Mouse (Mus musculus) midbrain, embryonic 10.5 days (tissue): ENCODE data around the gene Defb47. TPM values are rescaled to one million over a fixed set of nuclear protein-coding genes. Genes with fewer than 3 reads are reported as not detected.

ENCODE experiments used
- DNase-seq: peaks from one replicate; pipeline ENCODE4 v3.0.0-alpha.2; 2017; ENCODE audit warnings: low spot score
- H3K27ac ChIP-seq: fragments of 300-500 bp; sonication (generic); replicated peaks from 2 replicates; pipeline ENCODE4 v1.5.1; 2016; ENCODE audit warnings: mild to moderate bottlenecking
- H3K27me3 ChIP-seq: fragments of 300-500 bp; sonication (generic); 2 replicates; pipeline ENCODE4 v1.6.1; 2016; ENCODE audit warnings: low read depth, mild to moderate bottlenecking; ENCODE audit not compliant: poor library complexity, severe bottlenecking
- H3K36me3 ChIP-seq: fragments of 300-500 bp; sonication (generic); 2 replicates; pipeline ENCODE4 v1.6.1; 2016; ENCODE audit warnings: mild to moderate bottlenecking, moderate library complexity
- H3K4me1 ChIP-seq: fragments of 300-500 bp; sonication (generic); 2 replicates; pipeline ENCODE4 v1.6.1; 2016
- H3K4me3 ChIP-seq: fragments of 300-500 bp; sonication (generic); 2 replicates; pipeline ENCODE4 v1.5.1; 2016; ENCODE audit warnings: mild to moderate bottlenecking, moderate library complexity
- H3K9me3 ChIP-seq: fragments of 300-500 bp; sonication (generic); replicated peaks from 2 replicates; pipeline ENCODE4 v1.6.1; 2016; ENCODE audit warnings: mild to moderate bottlenecking
- WGBS: fragments of 180-500 bp; shearing (Covaris S2); methylation state at CpG from one replicate; pipeline ENCODE4 v1.1.7; 2016; 5-methylcytosine and 5-hydroxymethylcytosine counted together
- polyA plus RNA-seq: library from polyadenylated mRNA; unstranded; fragments of >200 nt; fragmentation: Nextera tagmentation; extraction: Ambion mirVana; gene quantifications from 2 replicates; pipeline ENCODE4 v1.2.1, GENCODE M21; 2016

Defb47 gene
- polyA plus RNA-seq, 1 experiment from 2014 or later: not detected

GRCm38 (mm10) chr14:63013082-63013481 is 15.2 kb downstream of the Defb47 start:
- Histone ChIP-seq H3K27ac (no peak overlapping the region), H3K27me3 (no peaks in the 10 kb centered on the region), H3K9me3 (no peaks in the 10 kb centered on the region), H3K4me3 (no peak overlapping the region), H3K36me3 (no peaks in the 10 kb centered on the region), H3K4me1 (peaks cover 4% of the 10 kb centered on the region; the same call in 1 of the 2 replicates)
- WGBS: 87% methylated on average over 4 of the region's 4 CpGs
- no peak for DNase-seq

DNA sequence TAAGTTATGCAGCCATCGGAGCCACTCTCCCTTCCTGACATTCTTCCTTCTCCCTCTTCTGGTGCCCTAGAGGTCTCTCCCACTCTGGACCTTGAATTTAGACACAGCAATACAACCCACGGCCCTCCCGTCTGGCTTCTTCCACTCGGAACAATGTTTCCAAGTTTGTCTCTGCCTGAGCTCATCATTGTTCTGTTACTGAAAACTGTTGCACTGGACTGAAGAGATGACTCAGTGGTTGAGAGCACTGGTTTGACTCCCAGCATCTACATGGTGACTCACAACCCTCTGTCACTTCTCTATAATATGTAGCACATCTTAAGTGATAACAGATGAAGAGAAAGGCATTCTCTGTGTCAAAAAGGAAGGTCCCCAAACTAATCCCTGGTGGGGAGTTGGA is 16.8 kb downstream of the Defb47 start:
- no peaks in the 10 kb centered on the region for H3K27me3 ChIP-seq
- WGBS: 91% methylated on average over 4 of the region's 4 CpGs
- no peak for DNase-seq

GRCm38 (mm10) chr14:63020524-63021156 is 22.8 kb downstream of the Defb47 start:
- WGBS: 58% methylated on average over 6 of the region's 6 CpGs
- no peaks in the 10 kb centered on the region for H3K36me3 ChIP-seq
- H3K9me3 ChIP-seq: no peaks in the 10 kb centered on the region
- no peaks in the 10 kb centered on the region for H3K27me3 ChIP-seq
- H3K27ac ChIP-seq: no peak overlapping the region
- DNase-seq: no peak
- peaks cover 15% of the 10 kb centered on the region for H3K4me1 ChIP-seq
- H3K4me3 ChIP-seq: no peak overlapping the region

More for the DNA sequence above, 16.8 kb downstream of the Defb47 start:
- peaks cover 14% of the 10 kb centered on the region for H3K4me1 ChIP-seq
- no peak overlapping the region for H3K27ac ChIP-seq
- H3K9me3 ChIP-seq: no peaks in the 10 kb centered on the region
- no peaks in the 10 kb centered on the region for H3K36me3 ChIP-seq
- H3K4me3 ChIP-seq: no peak overlapping the region

DNA sequence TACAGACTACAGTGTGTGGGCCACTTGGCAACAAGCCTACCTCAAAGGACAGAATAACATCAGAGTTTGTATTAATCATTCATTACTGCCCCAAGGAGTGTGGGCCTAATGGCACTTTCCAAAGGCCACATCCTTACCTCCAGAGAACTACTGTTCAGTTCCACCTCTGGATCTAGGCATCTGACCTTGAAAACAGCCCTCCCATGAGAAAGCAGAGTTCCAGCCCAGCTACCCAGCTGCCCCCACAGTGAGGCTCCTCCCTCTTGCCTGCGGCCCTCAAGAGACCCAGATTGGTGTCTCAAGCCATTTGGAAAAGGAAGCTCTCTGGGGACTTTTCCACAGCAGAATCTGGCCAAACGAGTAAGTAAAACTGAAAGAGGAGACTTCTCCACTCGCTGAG is 48.8 kb downstream of the Defb47 start, which contains the start of gene Defb42:
Defb42 (plus strand) TSS at position 301 of the 400 bp plus-strand sequence.
- no peaks in the 10 kb centered on the region for H3K27me3 ChIP-seq
- DNase-seq: no peak
- H3K36me3 ChIP-seq: no peaks in the 10 kb centered on the region
- no peak within 1 kb of the TSS for H3K27ac ChIP-seq
- no peak within 1 kb of the TSS for H3K4me3 ChIP-seq
- H3K4me1 ChIP-seq: 0 out of 2 replicates have a peak, but pooled peaks cover 5% of the 10 kb centered on the region
- WGBS: 82% methylated on average over 3 of the region's 3 CpGs
- no peaks in the 10 kb centered on the region for H3K9me3 ChIP-seq

DNA sequence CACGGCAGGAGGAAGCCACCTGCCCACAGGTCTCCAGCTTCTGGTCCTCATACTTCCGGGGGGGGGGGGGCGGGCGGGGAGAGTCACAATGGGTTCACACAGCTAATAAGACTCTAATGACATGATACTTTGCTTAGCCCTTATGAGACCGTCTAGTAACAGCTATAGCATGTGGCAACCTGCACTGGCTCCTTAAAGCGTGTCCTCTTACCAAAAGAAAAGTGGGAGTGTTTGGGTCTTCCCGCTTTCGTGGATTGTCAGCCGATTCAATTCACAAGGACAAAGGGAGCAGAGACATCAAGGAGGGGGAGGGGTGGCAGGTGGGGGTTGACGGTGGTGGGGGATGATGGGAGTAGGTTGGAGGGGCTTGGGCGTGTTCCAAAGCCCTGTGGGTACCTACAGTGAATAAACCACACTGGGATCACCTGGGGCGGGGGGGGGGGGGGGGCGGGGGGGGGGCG is 52.1 kb downstream of the Defb47 start, which contains the start of gene Defb30:
Defb30 (minus strand) TSS at position 51 of the 461 bp plus-strand sequence.
- DNase-seq: no peak
- H3K27ac ChIP-seq: no peak within 1 kb of the TSS
- H3K27me3 ChIP-seq: no peaks in the 10 kb centered on the region
- WGBS: 71% methylated on average over 11 of the region's 14 CpGs
- H3K9me3 ChIP-seq: no peaks in the 10 kb centered on the region
- no peak within 1 kb of the TSS for H3K4me3 ChIP-seq
- H3K4me1 ChIP-seq: peaks cover 9% of the 10 kb centered on the region; the same call in 1 of the 2 replicates
- no peaks in the 10 kb centered on the region for H3K36me3 ChIP-seq

Other genes starting within 250 kb of the Defb47 start
- gene Ints6, start 236.9 kb upstream of the Defb47 start, polyA plus RNA-seq: 17.5 and 22.6 TPM in 2 replicates
- gene Wdfy2, start 160.4 kb upstream of the Defb47 start, polyA plus RNA-seq: 14.8 and 15.5 TPM in 2 replicates
- not detected in 2 replicates for gene Defb48, start 13.6 kb upstream of the Defb47 start, polyA plus RNA-seq
- not detected in 2 replicates for gene Defb43, start 13.7 kb downstream of the Defb47 start, polyA plus RNA-seq
- not detected in 2 replicates for gene Defb42, start 48.9 kb downstream of the Defb47 start, polyA plus RNA-seq
- not detected in 2 replicates for gene Defb30, start 51.9 kb downstream of the Defb47 start, polyA plus RNA-seq